Mouse (Mus musculus): ENCODE results near the gene Ehf.

DNA sequence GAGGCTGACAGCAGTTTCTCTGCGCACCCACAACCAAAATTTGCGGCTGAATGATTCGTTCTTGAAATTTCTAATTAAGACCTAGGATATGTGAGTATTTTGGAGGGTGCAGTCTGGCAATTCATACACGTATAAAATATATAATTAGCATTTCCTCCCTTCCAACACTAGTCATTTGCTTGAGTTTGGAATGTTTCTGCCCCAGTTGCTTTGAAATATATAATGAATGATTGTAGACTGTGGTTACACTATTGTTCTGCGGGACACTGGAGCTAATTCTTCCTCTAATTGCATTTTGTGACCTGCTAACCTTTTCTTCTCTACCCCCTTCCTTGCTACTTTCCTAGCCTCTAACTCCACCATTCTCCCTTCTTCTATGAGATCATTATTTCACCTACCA lies 15.4 kb downstream of the Ehf start:
- TF ChIP-seq POLR2A (IDR thresholded peaks at IDR 0.05; ENCODE audit: low read depth, low read length) (no peak), CTCF (conservative IDR thresholded peaks at IDR 0.05; ENCODE audit: insufficient read depth, insufficient read length, low read depth, low read length) (no peak)
